Mouse (Mus musculus) thymus, adult 2 months (tissue): ENCODE data around the gene Dpm2.

ENCODE experiments used
- CTCF ChIP-seq: fragments of 200-500 bp; IDR thresholded peaks from 2 replicates; pipeline ENCODE4 v1.5.1; 2012; ENCODE audit warnings: mild to moderate bottlenecking, control low read depth, low read length, moderate library complexity, borderline replicate concordance; ENCODE audit not compliant: control insufficient read depth, poor library complexity, insufficient read depth; ENCODE audit errors: extremely low read depth
- POLR2A ChIP-seq: fragments of 200-500 bp; IDR thresholded peaks from 2 replicates; pipeline ENCODE4 v1.6.1; 2012; ENCODE audit warnings: mild to moderate bottlenecking, low read length, control low read depth, moderate library complexity; ENCODE audit not compliant: control insufficient read depth, poor library complexity, insufficient read depth; ENCODE audit errors: extremely low read depth

- no peak for TF ChIP-seq CTCF
- TF ChIP-seq POLR2A: no peak
Observed at GRCm38 (mm10) chr2:32536634-32537359, 33.9 kb upstream of the Dpm2 start.
